Mouse (Mus musculus) midbrain, embryonic 11.5 days (tissue): ENCODE measurements around the gene Pdzd2. TPM values are rescaled to one million over a fixed set of nuclear protein-coding genes. Genes with fewer than 3 reads are reported as not detected.

Experiments used
- ATAC-seq: fragments of 200-750 bp; cut with Nextera tagmentation; 2 replicates; pipeline ENCODE4 v1.8.0; 2017; ENCODE audit warnings: moderate TSS enrichment, moderate library complexity; ENCODE audit not compliant: low FRiP score
- DNase-seq: peaks from one replicate; pipeline ENCODE4 v3.0.0; 2015; ENCODE audit warnings: low spot score; ENCODE audit errors: missing footprints
- H3K27ac ChIP-seq: fragments of 300-500 bp; sonication (generic); 2 replicates; pipeline ENCODE4 v1.5.1; 2014; ENCODE audit warnings: low read depth, low read length
- H3K27me3 ChIP-seq: fragments of 300-500 bp; sonication (generic); 2 replicates; pipeline ENCODE4 v1.6.1; 2014; ENCODE audit warnings: mild to moderate bottlenecking, low read length, moderate library complexity, mixed read lengths; ENCODE audit not compliant: control insufficient read depth, insufficient read depth
- H3K36me3 ChIP-seq: fragments of 300-500 bp; sonication (generic); 2 replicates; pipeline ENCODE4 v1.6.1; 2014; ENCODE audit warnings: mild to moderate bottlenecking, low read length, moderate library complexity, mixed read lengths; ENCODE audit not compliant: control insufficient read depth, insufficient read depth
- H3K4me1 ChIP-seq: fragments of 300-500 bp; sonication (generic); 2 replicates; pipeline ENCODE4 v1.6.1; 2014; ENCODE audit warnings: low read length; ENCODE audit not compliant: control insufficient read depth, insufficient read depth
- H3K4me2 ChIP-seq: fragments of 300-500 bp; sonication (generic); 2 replicates; pipeline ENCODE4 v1.6.1; 2014; ENCODE audit warnings: mild to moderate bottlenecking, moderate library complexity
- H3K4me3 ChIP-seq: fragments of 300-500 bp; sonication (generic); 2 replicates; pipeline ENCODE4 v1.5.1; 2014; ENCODE audit warnings: low read depth, low read length
- H3K9ac ChIP-seq: fragments of 300-500 bp; sonication (generic); 2 replicates; pipeline ENCODE4 v1.6.1; 2014; ENCODE audit warnings: low read length
- H3K9me3 ChIP-seq: fragments of 300-500 bp; sonication (generic); 2 replicates; pipeline ENCODE4 v1.6.1; 2016; ENCODE audit warnings: low read length; ENCODE audit not compliant: control insufficient read depth
- WGBS: fragments of 180-500 bp; shearing (Covaris S2); extraction: QIAGEN DNeasy Blood & Tissue Kit; methylation state at CpG from one replicate; pipeline ENCODE4 v1.1.7; 2014; 5-methylcytosine and 5-hydroxymethylcytosine counted together
- polyA plus RNA-seq: library from polyadenylated mRNA; unstranded; fragments of >200 nt; fragmentation: Nextera tagmentation; extraction: Ambion mirVana; gene quantifications from 2 replicates; pipeline ENCODE4 v1.2.1, GENCODE M21; 2014

Pdzd2 gene
- polyA plus RNA-seq, 1 experiment from 2014 or later, result 5.2 TPM

GRCm38 (mm10) chr15:12365416-12366071 lies 374.2 kb downstream of the Pdzd2 start:
- 80% methylated on average over 15 of the region's 15 CpGs for WGBS

GRCm38 (mm10) chr15:12364096-12364495 lies 375.6 kb downstream of the Pdzd2 start:
- Histone ChIP-seq H3K4me1 (peaks cover 13% of the 10 kb centered on the region; the same call in 1 of the 2 replicates), H3K9ac (no peak overlapping the region), H3K27ac (no peak overlapping the region), H3K27me3 (no peaks in the 10 kb centered on the region), H3K4me3 (no peak overlapping the region), H3K9me3 (no peaks in the 10 kb centered on the region), H3K4me2 (no peak overlapping the region), H3K36me3 (no peaks in the 10 kb centered on the region)
- no peak for ATAC-seq
- DNase-seq, result no peak
- WGBS, result 87% methylated on average over 4 of the region's 4 CpGs

More at GRCm38 (mm10) chr15:12365416-12366071, 374.2 kb downstream of the Pdzd2 start:
- Histone ChIP-seq H3K9me3 (no peaks in the 10 kb centered on the region), H3K4me3 (no peak overlapping the region), H3K27me3 (no peaks in the 10 kb centered on the region), H3K4me2 (no peak overlapping the region), H3K9ac (no peak overlapping the region), H3K27ac (no peak overlapping the region), H3K4me1 (peaks cover 13% of the 10 kb centered on the region; the same call in 1 of the 2 replicates), H3K36me3 (no peaks in the 10 kb centered on the region)
- peak; percentile 51 for DNase-seq
- peak; percentile 5 for ATAC-seq

- no peaks in the 10 kb centered on the region for H3K36me3 ChIP-seq
- no peak overlapping the region for H3K27ac ChIP-seq
- H3K9ac ChIP-seq, result no peak overlapping the region
- H3K4me2 ChIP-seq, result no peak overlapping the region
- H3K4me1 ChIP-seq, result peaks cover 12% of the 10 kb centered on the region; the same call in 1 of the 2 replicates
- no peaks in the 10 kb centered on the region for H3K9me3 ChIP-seq
- H3K4me3 ChIP-seq, result no peak overlapping the region
- ATAC-seq (no peak), DNase-seq (peak; percentile 65)
- no peaks in the 10 kb centered on the region for H3K27me3 ChIP-seq
- WGBS, result 88% methylated on average over 6 of the region's 6 CpGs
These were observed 377.1 kb downstream of the Pdzd2 start for GRCm38 (mm10) chr15:12362701-12363040.

GRCm38 (mm10) chr15:12362001-12362700 lies 377.6 kb downstream of the Pdzd2 start:
- no peak for ATAC-seq
- Histone ChIP-seq H3K4me3 (no peak overlapping the region), H3K4me2 (no peak overlapping the region), H3K4me1 (peaks cover 10% of the 10 kb centered on the region; the same call in 1 of the 2 replicates), H3K27ac (no peak overlapping the region), H3K27me3 (no peaks in the 10 kb centered on the region), H3K36me3 (no peaks in the 10 kb centered on the region), H3K9ac (no peak overlapping the region), H3K9me3 (no peaks in the 10 kb centered on the region)
- DNase-seq, result peak; percentile 71
- WGBS, result 88% methylated on average over 14 of the region's 14 CpGs

GRCm38 (mm10) chr15:12360519-12361212 lies 379.1 kb downstream of the Pdzd2 start:
- Histone ChIP-seq H3K4me1 (peaks cover under 1% of the 10 kb centered on the region; the same call in 1 of the 2 replicates), H3K36me3 (0 out of 2 replicates have a peak, but pooled peaks cover 2% of the 10 kb centered on the region), H3K27ac (no peak overlapping the region), H3K9me3 (no peaks in the 10 kb centered on the region), H3K9ac (no peak overlapping the region), H3K4me3 (no peak overlapping the region), H3K27me3 (no peaks in the 10 kb centered on the region), H3K4me2 (no peak overlapping the region)
- peak; percentile 33 for DNase-seq
- WGBS, result 80% methylated on average over 19 of the region's 19 CpGs
- ATAC-seq, result no peak

- H3K36me3 ChIP-seq, result peaks cover 10% of the 10 kb centered on the region; the same call in 1 of the 2 replicates
- DNase-seq (peak; percentile 53), ATAC-seq (no peak)
- H3K4me2 ChIP-seq, result no peak overlapping the region
- no peak overlapping the region for H3K4me3 ChIP-seq
- H3K27ac ChIP-seq, result no peak overlapping the region
- no peaks in the 10 kb centered on the region for H3K4me1 ChIP-seq
- WGBS, result 94% methylated on average over 5 of the region's 5 CpGs
- H3K9me3 ChIP-seq, result no peaks in the 10 kb centered on the region
- no peak overlapping the region for H3K9ac ChIP-seq
- H3K27me3 ChIP-seq, result no peaks in the 10 kb centered on the region
These were observed 381.3 kb downstream of the Pdzd2 start for GRCm38 (mm10) chr15:12358384-12358783.

GRCm38 (mm10) chr15:12357459-12357858 lies 382.3 kb downstream of the Pdzd2 start:
- ATAC-seq (no peak), DNase-seq (peak; percentile 79)
- no peak overlapping the region for H3K4me3 ChIP-seq
- no peak overlapping the region for H3K9ac ChIP-seq
- H3K27me3 ChIP-seq, result no peaks in the 10 kb centered on the region
- no peak overlapping the region for H3K4me2 ChIP-seq
- H3K36me3 ChIP-seq, result peaks cover 13% of the 10 kb centered on the region; the same call in 1 of the 2 replicates
- no peaks in the 10 kb centered on the region for H3K9me3 ChIP-seq
- H3K27ac ChIP-seq, result no peak overlapping the region
- H3K4me1 ChIP-seq, result no peaks in the 10 kb centered on the region

- no peaks in the 10 kb centered on the region for H3K9me3 ChIP-seq
- DNase-seq, result peak; percentile 59
- no peak overlapping the region for H3K27ac ChIP-seq
- no peak for ATAC-seq
- H3K4me1 ChIP-seq, result no peaks in the 10 kb centered on the region
- peaks cover 16% of the 10 kb centered on the region; the same call in 1 of the 2 replicates for H3K36me3 ChIP-seq
- H3K4me3 ChIP-seq, result no peak overlapping the region
- H3K4me2 ChIP-seq, result no peak overlapping the region
- 85% methylated on average over 7 of the region's 7 CpGs for WGBS
- H3K9ac ChIP-seq, result no peak overlapping the region
- H3K27me3 ChIP-seq, result no peaks in the 10 kb centered on the region
These were observed 383.8 kb downstream of the Pdzd2 start for GRCm38 (mm10) chr15:12355907-12356306.

GRCm38 (mm10) chr15:12355261-12355660 lies 384.5 kb downstream of the Pdzd2 start:
- WGBS, result 89% methylated on average over 6 of the region's 6 CpGs

More at GRCm38 (mm10) chr15:12355261-12355660, 384.5 kb downstream of the Pdzd2 start:
- Histone ChIP-seq H3K4me3 (no peak overlapping the region), H3K4me1 (no peaks in the 10 kb centered on the region), H3K4me2 (no peak overlapping the region), H3K27ac (no peak overlapping the region), H3K9ac (no peak overlapping the region), H3K27me3 (no peaks in the 10 kb centered on the region), H3K36me3 (peaks cover 16% of the 10 kb centered on the region; the same call in 1 of the 2 replicates), H3K9me3 (no peaks in the 10 kb centered on the region)
- DNase-seq (peak; percentile 75), ATAC-seq (no peak)
